Mouse (Mus musculus): ENCODE data around the gene Ube2o.

DNA sequence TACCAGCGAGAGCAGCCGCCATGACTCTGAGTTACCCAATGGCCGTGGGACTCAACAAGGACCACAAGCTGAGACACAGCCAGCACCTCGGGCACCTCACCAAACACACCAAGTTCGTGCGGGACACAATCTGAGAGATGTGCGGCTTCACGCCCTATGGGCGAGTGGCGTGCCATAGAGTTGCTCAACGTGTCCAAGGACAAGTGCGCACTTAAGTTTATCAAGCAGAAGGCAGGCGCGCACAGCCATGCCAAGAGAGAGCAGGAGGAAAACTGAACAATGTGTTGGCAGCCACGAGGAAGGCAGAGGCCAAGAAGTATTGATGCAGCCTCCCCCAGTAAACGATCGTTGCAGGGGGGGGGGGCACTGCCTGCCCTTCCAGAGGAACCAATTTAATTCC lies 76.7 kb downstream of the Ube2o start:
- no peak for TF ChIP-seq CTCF (IDR thresholded peaks at IDR 0.05; ENCODE audit: low read depth)
- no peak for TF ChIP-seq EP300 (IDR thresholded peaks at IDR 0.05; ENCODE audit: low read depth)
